Mouse (Mus musculus) embryonic facial prominence, embryonic 13.5 days (tissue): ENCODE results near the gene 9530003J23Rik. TPM values are rescaled to one million over a fixed set of nuclear protein-coding genes. Genes with fewer than 3 reads are reported as not detected.
A peak's percentile ranks its signal among the peaks of the same experiment; 100 is the strongest.
"Not testable (repeated sequence)": the region's sequence is repeated elsewhere in the genome, so short reads cannot be mapped to it uniquely, and the experiment has no call there.

Source experiments
- ATAC-seq: fragments of 200-750 bp; cut with Nextera tagmentation; 2 replicates; pipeline ENCODE4 v1.8.0; 2017; ENCODE audit warnings: low read depth; ENCODE audit not compliant: insufficient number of reproducible peaks, insufficient read depth, low FRiP score, low TSS enrichment
- H3K27ac ChIP-seq: fragments of 300-500 bp; sonication (generic); 2 replicates; pipeline ENCODE4 v1.5.1; 2015; ENCODE audit warnings: moderate library complexity, mild to moderate bottlenecking, inconsistent platforms
- H3K27me3 ChIP-seq: fragments of 300-500 bp; sonication (generic); 2 replicates; pipeline ENCODE4 v1.6.1; 2015; ENCODE audit warnings: mild to moderate bottlenecking, inconsistent platforms
- H3K36me3 ChIP-seq: fragments of 300-500 bp; sonication (generic); 2 replicates; pipeline ENCODE4 v1.6.1; 2015; ENCODE audit warnings: mild to moderate bottlenecking, inconsistent platforms
- H3K4me1 ChIP-seq: fragments of 300-500 bp; sonication (generic); 2 replicates; pipeline ENCODE4 v1.6.1; 2015; ENCODE audit warnings: inconsistent platforms
- H3K4me2 ChIP-seq: fragments of 300-500 bp; sonication (generic); 2 replicates; pipeline ENCODE4 v1.6.1; 2015; ENCODE audit warnings: moderate library complexity, mild to moderate bottlenecking, inconsistent platforms
- H3K4me3 ChIP-seq: fragments of 300-500 bp; sonication (generic); 2 replicates; pipeline ENCODE4 v1.5.1; 2015; ENCODE audit warnings: mild to moderate bottlenecking, inconsistent platforms
- H3K9ac ChIP-seq: fragments of 300-500 bp; sonication (generic); 2 replicates; pipeline ENCODE4 v1.6.1; 2015; ENCODE audit warnings: mild to moderate bottlenecking, inconsistent platforms
- H3K9me3 ChIP-seq: fragments of 300-500 bp; sonication (generic); 2 replicates; pipeline ENCODE4 v1.6.1; 2016; ENCODE audit warnings: inconsistent platforms
- WGBS: fragments of 180-500 bp; shearing (Covaris S2); methylation state at CpG from one replicate; pipeline ENCODE4 v1.1.7; 2015; ENCODE audit warnings: mixed read lengths; 5-methylcytosine and 5-hydroxymethylcytosine counted together
- polyA plus RNA-seq: library from polyadenylated mRNA; unstranded; fragments of >200 nt; fragmentation: Nextera tagmentation; extraction: Ambion mirVana; gene quantifications from 2 replicates; pipeline ENCODE4 v1.2.1, GENCODE M21; 2015

The 9530003J23Rik gene
- polyA plus RNA-seq, 1 experiment from 2014 or later, result not detected

DNA sequence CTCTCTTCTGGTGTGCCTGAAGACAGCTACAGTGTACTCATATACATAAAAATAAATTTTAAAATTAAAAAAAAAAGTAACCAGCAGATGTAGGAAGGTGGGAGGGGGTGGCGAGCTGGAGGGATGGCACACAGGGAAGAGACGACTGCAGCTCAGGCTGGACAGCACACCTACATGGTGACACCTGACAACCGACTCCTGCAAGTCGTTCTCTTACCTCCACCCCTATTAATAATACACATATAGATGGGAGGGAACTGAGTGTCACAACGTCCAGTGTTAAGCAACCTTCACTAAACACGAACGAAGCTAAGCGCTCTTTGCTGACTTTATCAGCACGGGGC is 14.8 kb downstream of the 9530003J23Rik start:
- Histone ChIP-seq H3K9ac (peak overlapping the region; percentile 96), H3K9me3 (no peaks in the 10 kb centered on the region), H3K27ac (peak overlapping the region; percentile 98; the same call in 1 of the 2 replicates), H3K27me3 (no peaks in the 10 kb centered on the region), H3K36me3 (peaks cover 36% of the 10 kb centered on the region), H3K4me1 (peaks cover 16% of the 10 kb centered on the region), H3K4me2 (peak overlapping the region; percentile 91), H3K4me3 (peak overlapping the region; percentile 80)
- no peak for ATAC-seq
- WGBS, result 0% methylated on average over 9 of the region's 9 CpGs

GRCm38 (mm10) chr10:117222821-117223220 is 15.7 kb downstream of the 9530003J23Rik start:
- Histone ChIP-seq H3K9ac (peak overlapping the region; percentile 49), H3K27ac (no peak overlapping the region), H3K4me3 (peak overlapping the region; percentile 9; the same call in 1 of the 2 replicates), H3K4me1 (peaks cover 16% of the 10 kb centered on the region), H3K27me3 (no peaks in the 10 kb centered on the region), H3K4me2 (peak overlapping the region; percentile 91), H3K9me3 (no peaks in the 10 kb centered on the region), H3K36me3 (peaks cover 45% of the 10 kb centered on the region)
- ATAC-seq, result no peak
- 64% methylated on average over 3 of the region's 3 CpGs for WGBS

- WGBS, result 86% methylated on average over 8 of the region's 8 CpGs
Observed at GRCm38 (mm10) chr10:117218351-117218750, 20.2 kb downstream of the 9530003J23Rik start.

DNA sequence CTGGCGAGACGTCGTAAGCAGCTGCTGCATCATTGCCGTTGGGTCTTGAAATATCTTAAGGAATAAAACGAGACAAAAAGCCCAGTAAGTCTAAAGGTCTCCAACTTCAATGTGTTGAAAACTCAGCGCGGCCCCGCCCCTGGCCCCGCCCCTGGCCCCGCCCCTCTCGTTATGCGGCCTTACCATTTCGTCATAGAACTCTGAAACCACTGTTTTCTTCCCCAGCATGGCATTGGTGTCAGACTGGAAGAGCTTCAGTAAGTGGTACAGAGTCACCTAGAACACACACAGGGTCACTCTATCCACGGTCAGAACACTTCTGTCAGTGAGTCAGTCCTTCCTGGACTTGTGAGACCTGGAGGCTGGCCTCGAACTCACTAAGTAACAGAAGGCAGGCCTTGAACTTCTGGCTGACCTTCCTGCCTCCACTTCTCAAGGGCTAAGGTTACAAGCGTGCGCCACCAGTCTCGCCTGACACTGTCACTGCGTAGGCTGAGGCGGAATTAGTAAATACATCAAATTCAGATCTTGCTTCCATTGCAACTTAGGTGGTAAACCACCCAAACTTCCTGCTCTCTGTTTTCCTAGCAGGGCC is 21.2 kb downstream of the 9530003J23Rik start:
- Histone ChIP-seq H3K4me1 (no peaks in the 10 kb centered on the region), H3K9me3 (no peaks in the 10 kb centered on the region), H3K36me3 (peaks cover 86% of the 10 kb centered on the region), H3K27ac (no peak overlapping the region), H3K9ac (no peak overlapping the region), H3K4me2 (no peak overlapping the region), H3K4me3 (no peak overlapping the region), H3K27me3 (no peaks in the 10 kb centered on the region)
- ATAC-seq, result no peak
- WGBS, result 86% methylated on average over 20 of the region's 20 CpGs

More at GRCm38 (mm10) chr10:117218351-117218750, 20.2 kb downstream of the 9530003J23Rik start:
- Histone ChIP-seq H3K4me2 (no peak overlapping the region), H3K9ac (no peak overlapping the region), H3K4me3 (no peak overlapping the region), H3K4me1 (peaks cover 7% of the 10 kb centered on the region), H3K27me3 (no peaks in the 10 kb centered on the region), H3K9me3 (no peaks in the 10 kb centered on the region), H3K36me3 (peaks cover 85% of the 10 kb centered on the region), H3K27ac (no peak overlapping the region)
- no peak for ATAC-seq

DNA sequence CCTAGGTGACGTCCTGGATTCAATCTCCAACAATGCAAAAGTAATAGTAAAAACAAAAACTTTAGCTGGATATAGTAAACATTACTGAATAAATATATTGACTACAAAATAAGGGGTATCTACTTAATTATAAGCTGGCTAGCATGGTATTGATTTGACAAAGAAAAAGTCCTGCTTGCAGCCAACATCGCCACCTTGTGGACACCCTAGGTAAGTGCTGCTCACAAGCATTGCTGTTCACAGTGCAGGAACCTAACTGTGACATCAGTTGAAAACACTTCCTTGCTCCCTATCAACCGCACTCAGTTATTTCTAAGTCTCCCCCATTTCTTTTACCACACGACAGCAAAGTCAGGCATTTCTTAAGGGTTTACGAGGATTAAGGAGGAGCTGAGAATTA is 21.7 kb downstream of the 9530003J23Rik start:
- Histone ChIP-seq H3K9ac (no peak overlapping the region), H3K36me3 (peaks cover 84% of the 10 kb centered on the region), H3K4me3 (no peak overlapping the region), H3K4me1 (no peaks in the 10 kb centered on the region), H3K27me3 (no peaks in the 10 kb centered on the region), H3K9me3 (no peaks in the 10 kb centered on the region), H3K4me2 (no peak overlapping the region), H3K27ac (no peak overlapping the region)
- WGBS, result 69% methylated on average over 5 of the region's 5 CpGs
- ATAC-seq, result no peak

GRCm38 (mm10) chr10:117216132-117216495 is 22.4 kb downstream of the 9530003J23Rik start:
- Histone ChIP-seq H3K27me3 (no peaks in the 10 kb centered on the region), H3K27ac (no peak overlapping the region), H3K4me3 (no peak overlapping the region), H3K36me3 (peaks cover 77% of the 10 kb centered on the region), H3K9ac (no peak overlapping the region), H3K4me1 (no peaks in the 10 kb centered on the region), H3K9me3 (no peaks in the 10 kb centered on the region), H3K4me2 (no peak overlapping the region)
- WGBS, result 96% methylated on average over 9 of the region's 9 CpGs
- ATAC-seq, result no peak

DNA sequence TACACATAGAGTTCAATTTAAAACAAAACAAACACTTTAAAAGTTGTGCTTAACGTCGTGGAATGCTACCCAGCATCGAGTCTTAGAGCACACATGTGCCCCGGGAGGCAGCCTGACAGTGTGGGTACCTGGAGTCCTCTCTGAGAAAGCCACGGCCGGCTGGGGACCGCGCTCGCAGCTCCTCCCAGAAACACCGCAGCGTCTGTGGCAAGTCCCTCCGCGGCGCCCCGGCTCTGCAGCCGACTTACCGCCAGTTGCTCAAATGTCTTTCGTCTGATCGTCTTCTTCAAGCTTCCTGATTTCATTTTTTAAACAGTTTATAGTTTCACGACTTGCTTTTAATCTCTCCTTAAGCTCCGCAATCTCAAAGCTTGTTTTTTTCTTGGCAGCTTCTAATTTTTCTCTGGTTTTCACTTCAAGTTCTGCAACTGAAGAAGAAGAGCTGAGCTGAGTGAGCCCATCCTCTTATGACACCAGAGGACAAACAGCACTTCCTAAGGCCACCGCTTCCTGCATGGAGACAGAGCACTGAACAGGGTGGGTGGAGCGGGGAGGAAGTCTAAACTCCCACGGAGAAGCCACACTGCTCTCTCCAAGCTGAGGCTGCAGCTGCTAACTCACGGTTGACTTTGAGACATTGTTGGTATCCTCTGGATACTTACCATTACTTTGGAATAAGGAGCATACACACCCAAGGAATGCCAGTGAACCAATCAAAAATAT is 22.9 kb downstream of the 9530003J23Rik start:
- Histone ChIP-seq H3K9me3 (no peaks in the 10 kb centered on the region), H3K4me2 (no peak overlapping the region), H3K36me3 (peaks cover 74% of the 10 kb centered on the region), H3K4me3 (no peak overlapping the region), H3K27ac (no peak overlapping the region), H3K4me1 (no peaks in the 10 kb centered on the region), H3K27me3 (no peaks in the 10 kb centered on the region), H3K9ac (no peak overlapping the region)
- ATAC-seq, result no peak
- WGBS, result 92% methylated on average over 25 of the region's 25 CpGs

- ATAC-seq, result no peak
- Histone ChIP-seq H3K27me3 (no peaks in the 10 kb centered on the region), H3K4me3 (no peak overlapping the region), H3K4me1 (no peaks in the 10 kb centered on the region), H3K9ac (no peak overlapping the region), H3K36me3 (peaks cover 32% of the 10 kb centered on the region), H3K27ac (no peak overlapping the region), H3K9me3 (no peaks in the 10 kb centered on the region), H3K4me2 (no peak overlapping the region)
- 85% methylated on average over 6 of the region's 6 CpGs for WGBS
Observed at GRCm38 (mm10) chr10:117211023-117211422, 27.5 kb downstream of the 9530003J23Rik start.

DNA sequence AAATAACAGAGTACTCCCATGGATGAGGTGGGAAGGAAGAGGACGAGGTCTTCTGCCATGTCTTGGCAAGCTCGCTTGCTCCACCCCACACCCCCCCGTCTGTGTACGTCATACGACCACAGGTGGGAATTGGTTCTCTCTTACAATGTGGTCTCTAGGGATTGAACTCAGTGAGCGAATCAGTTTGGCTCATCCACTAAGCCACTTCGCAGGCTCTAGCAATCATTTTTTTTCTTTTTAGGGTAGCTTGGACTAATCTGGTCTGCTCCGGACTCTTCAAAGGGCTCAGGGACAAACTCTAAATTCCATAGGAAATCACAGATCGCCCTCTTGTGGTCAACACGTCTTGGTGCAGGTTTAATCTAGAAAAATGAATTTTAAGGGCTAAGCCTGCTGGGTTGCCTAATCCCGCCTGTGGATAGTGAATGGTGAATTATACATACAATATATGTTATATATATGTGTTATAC is 29.0 kb downstream of the 9530003J23Rik start:
- no peak for ATAC-seq
- 15% methylated on average over 11 of the region's 11 CpGs for WGBS
- Histone ChIP-seq H3K9ac (peak overlapping the region; percentile 55), H3K27ac (no peak overlapping the region), H3K27me3 (no peaks in the 10 kb centered on the region), H3K36me3 (peaks cover 17% of the 10 kb centered on the region), H3K4me3 (peak overlapping the region; percentile 37), H3K4me1 (no peaks in the 10 kb centered on the region), H3K4me2 (peak overlapping the region; percentile 57), H3K9me3 (no peaks in the 10 kb centered on the region)

DNA sequence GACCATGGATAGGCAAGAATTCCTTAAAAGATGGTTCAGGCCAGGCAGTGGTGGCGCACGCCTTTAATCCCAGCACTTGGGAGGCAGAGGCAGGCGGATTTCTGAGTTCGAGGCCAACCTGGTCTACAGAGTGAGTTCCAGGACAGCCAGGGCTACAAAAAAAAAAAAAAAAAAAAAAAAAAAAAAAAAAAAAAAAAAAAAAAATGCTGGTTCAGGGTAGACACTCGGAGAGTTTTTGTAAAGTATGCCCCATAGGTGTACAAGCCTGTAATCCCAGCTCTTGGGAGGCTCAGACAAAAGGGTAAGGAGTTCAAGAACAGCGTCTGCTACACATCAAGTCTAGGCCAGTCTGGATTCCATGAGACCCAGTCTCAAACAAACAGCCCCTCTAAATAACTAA is 29.7 kb downstream of the 9530003J23Rik start:
- H3K9ac ChIP-seq, H3K27me3 ChIP-seq, H3K27ac ChIP-seq, H3K4me3 ChIP-seq, ATAC-seq, H3K9me3 ChIP-seq, H3K4me1 ChIP-seq, H3K4me2 ChIP-seq: not testable (repeated sequence)
- WGBS, result 90% methylated on average over 6 of the region's 6 CpGs
- H3K36me3 ChIP-seq, result peaks cover 10% of the 10 kb centered on the region

- Histone ChIP-seq H3K9me3 (no peaks in the 10 kb centered on the region), H3K36me3 (peaks cover 9% of the 10 kb centered on the region), H3K27ac (no peak overlapping the region), H3K9ac (no peak overlapping the region), H3K4me3 (no peak overlapping the region), H3K4me1 (peaks cover 5% of the 10 kb centered on the region), H3K27me3 (no peaks in the 10 kb centered on the region), H3K4me2 (no peak overlapping the region)
- 82% methylated on average over 15 of the region's 15 CpGs for WGBS
- ATAC-seq, result no peak
Observed at GRCm38 (mm10) chr10:117208221-117208620, 30.3 kb downstream of the 9530003J23Rik start.

GRCm38 (mm10) chr10:117206070-117206469 is 32.4 kb downstream of the 9530003J23Rik start:
- no peak overlapping the region for H3K27ac ChIP-seq
- no peak overlapping the region for H3K4me3 ChIP-seq
- no peak overlapping the region for H3K9ac ChIP-seq
- H3K27me3 ChIP-seq, result no peaks in the 10 kb centered on the region
- no peak for ATAC-seq
- WGBS, result 87% methylated on average over 3 of the region's 3 CpGs
- H3K4me2 ChIP-seq, result no peak overlapping the region
- H3K4me1 ChIP-seq, result peaks cover 12% of the 10 kb centered on the region
- H3K36me3 ChIP-seq, result no peaks in the 10 kb centered on the region
- H3K9me3 ChIP-seq, result no peaks in the 10 kb centered on the region
